Mouse (Mus musculus): ENCODE measurements around the gene Gm17334. TPM values are rescaled to one million over a fixed set of nuclear protein-coding genes. Genes with fewer than 3 reads are reported as not detected.
A peak's percentile ranks its signal among the peaks of the same experiment; 100 is the strongest.
"Not testable (repeated sequence)": the region's sequence is repeated elsewhere in the genome, so short reads cannot be mapped to it uniquely, and the experiment has no call there.

Gm17334 gene
- polyA plus RNA-seq, 1 experiment = 0.86 TPM

DNA sequence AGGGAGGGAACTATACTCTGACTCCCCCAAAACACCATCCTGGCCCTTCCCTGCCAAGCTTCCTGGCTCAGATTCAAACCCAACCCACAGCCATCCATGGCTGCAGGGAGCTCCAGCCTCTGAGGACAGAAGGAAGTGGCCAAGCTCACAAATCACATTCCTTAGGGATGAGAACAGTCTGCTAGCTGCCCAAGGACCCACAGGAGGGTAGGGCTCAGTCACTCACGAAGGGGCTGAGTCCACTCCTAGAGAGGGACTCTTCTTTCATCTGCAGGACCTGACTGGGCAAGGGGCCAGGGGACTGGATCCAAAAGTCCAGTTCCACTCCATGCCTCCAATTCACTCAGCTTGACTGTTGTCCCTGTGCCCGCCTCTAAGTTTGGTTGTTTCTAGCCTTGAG, 11.2 kb downstream of the Gm17334 start:
- TF ChIP-seq CTCF (IDR thresholded peaks at IDR 0.05; ENCODE audit: borderline replicate concordance, control insufficient read depth, extremely low read depth, insufficient read depth, low read length, poor library complexity) (no peak), POLR2A (IDR thresholded peaks at IDR 0.05; ENCODE audit: control insufficient read depth, extremely low read depth, insufficient read depth, low read length, poor library complexity) (no peak)
- 91% methylated on average over 2 of the region's 2 CpGs for WGBS
- Histone ChIP-seq H3K36me3 (ENCODE audit: control insufficient read depth, insufficient read depth, low read length) (no peaks in the 10 kb centered on the region), H3K4me3 (ENCODE audit: control insufficient read depth, insufficient read depth, low read length) (no peak overlapping the region), H3K27ac (ENCODE audit: control insufficient read depth, insufficient read depth, low read length) (no peak overlapping the region), H3K4me1 (replicated peaks; ENCODE audit: control insufficient read depth, insufficient read depth, low read length) (peaks cover 34% of the 10 kb centered on the region), H3K27me3 (ENCODE audit: control insufficient read depth, insufficient read depth, low read length) (no peaks in the 10 kb centered on the region)
- DNase-seq = no peak

GRCm38 (mm10) chr11:53761284-53761683, 11.7 kb downstream of the Gm17334 start:
- Histone ChIP-seq H3K27me3 (ENCODE audit: control insufficient read depth, insufficient read depth, low read length) (no peaks in the 10 kb centered on the region), H3K4me3 (ENCODE audit: control insufficient read depth, insufficient read depth, low read length) (no peak overlapping the region), H3K4me1 (replicated peaks; ENCODE audit: control insufficient read depth, insufficient read depth, low read length) (peaks cover 37% of the 10 kb centered on the region), H3K36me3 (ENCODE audit: control insufficient read depth, insufficient read depth, low read length) (no peaks in the 10 kb centered on the region), H3K27ac (ENCODE audit: control insufficient read depth, insufficient read depth, low read length) (no peak overlapping the region)
- DNase-seq = no peak
- no peak for TF ChIP-seq POLR2A (IDR thresholded peaks at IDR 0.05; ENCODE audit: control insufficient read depth, extremely low read depth, insufficient read depth, low read length, poor library complexity)
- TF ChIP-seq CTCF (IDR thresholded peaks at IDR 0.05; ENCODE audit: borderline replicate concordance, control insufficient read depth, extremely low read depth, insufficient read depth, low read length, poor library complexity) = no peak
- WGBS = 99% methylated on average over 5 of the region's 5 CpGs

DNA sequence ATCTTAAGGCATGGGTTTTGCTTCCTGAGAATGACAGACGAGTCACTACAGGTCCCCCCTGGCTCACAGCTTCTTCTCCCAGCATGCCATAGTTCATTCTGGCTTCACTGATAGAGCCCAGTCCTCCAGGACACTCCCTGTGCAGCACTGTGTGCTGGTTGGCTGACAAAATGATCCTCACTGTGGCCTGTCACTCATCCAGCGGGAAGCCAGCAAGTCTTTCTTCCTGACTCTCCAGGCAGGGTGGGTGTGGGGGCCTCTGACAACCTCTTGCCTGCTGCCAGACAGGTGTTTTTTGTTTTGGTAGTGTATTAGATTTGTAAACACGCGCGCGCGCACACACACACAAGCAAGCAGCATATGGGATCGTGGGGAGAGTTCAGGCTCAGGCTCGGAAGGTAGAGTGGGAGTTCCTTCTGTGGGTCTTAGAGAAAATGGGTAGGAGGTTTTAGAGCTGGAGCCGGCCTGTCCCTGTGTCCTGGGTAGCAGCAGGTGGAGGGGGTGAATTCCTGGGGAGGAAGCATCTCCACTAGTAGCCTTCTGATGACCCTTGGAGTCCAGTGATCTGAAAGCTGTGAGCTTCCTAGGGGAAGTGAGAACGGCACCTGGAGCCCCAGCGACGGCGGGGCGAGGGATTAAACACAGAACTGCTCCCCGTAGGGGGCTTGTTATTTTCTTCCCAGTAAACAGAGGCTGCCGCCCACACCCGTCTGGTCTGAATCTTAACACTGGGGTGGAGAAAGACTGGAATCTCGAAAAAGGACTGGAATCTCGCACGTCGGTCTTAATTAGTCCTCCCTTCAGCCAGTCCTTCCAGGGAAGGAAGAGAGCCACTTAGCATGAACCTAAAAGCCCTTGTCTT, 13.2 kb downstream of the Gm17334 start:
- H3K4me3 ChIP-seq (ENCODE audit: control insufficient read depth, insufficient read depth, low read length) = no peak overlapping the region
- no peak for DNase-seq
- 95% methylated on average over 22 of the region's 22 CpGs for WGBS

DNA sequence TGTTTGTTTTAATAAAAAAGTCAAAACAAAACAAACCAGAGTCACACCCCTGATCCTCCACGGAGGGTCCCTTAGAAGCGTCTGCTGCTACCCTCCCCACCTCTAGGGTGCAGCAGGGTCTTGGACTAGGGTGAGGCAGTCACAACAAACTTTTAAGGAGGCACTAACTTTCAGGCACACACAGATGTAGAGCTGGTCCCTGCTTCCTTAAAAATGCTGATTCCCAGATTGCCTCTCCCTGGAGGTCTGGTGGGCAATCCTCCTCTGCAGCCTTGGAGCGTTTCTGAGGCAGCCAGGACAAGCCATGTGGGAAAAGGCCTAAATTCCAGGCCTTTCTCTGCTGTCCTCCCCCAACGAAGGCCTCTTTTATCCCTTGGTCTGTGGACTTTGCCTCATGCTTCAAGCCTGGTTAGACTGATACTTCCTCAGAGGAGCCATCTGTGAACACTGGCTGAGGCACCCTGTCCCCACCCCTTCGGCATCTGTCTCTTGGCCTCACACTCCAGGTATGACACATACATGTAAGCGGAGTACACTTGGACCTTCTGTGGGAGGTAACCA, 14.1 kb downstream of the Gm17334 start:
- no peaks in the 10 kb centered on the region for H3K36me3 ChIP-seq (ENCODE audit: control insufficient read depth, insufficient read depth, low read length)
- H3K4me1 ChIP-seq (replicated peaks; ENCODE audit: control insufficient read depth, insufficient read depth, low read length) = peaks cover 36% of the 10 kb centered on the region
- no peak overlapping the region for H3K4me3 ChIP-seq (ENCODE audit: control insufficient read depth, insufficient read depth, low read length)
- peak overlapping the region; percentile 19; the same call in 1 of the 2 replicates for H3K27ac ChIP-seq (ENCODE audit: control insufficient read depth, insufficient read depth, low read length)
- 61% methylated on average over 6 of the region's 6 CpGs for WGBS
- TF ChIP-seq POLR2A (IDR thresholded peaks at IDR 0.05; ENCODE audit: control insufficient read depth, extremely low read depth, insufficient read depth, low read length, poor library complexity) (no peak), CTCF (IDR thresholded peaks at IDR 0.05; ENCODE audit: borderline replicate concordance, control insufficient read depth, extremely low read depth, insufficient read depth, low read length, poor library complexity) (no peak)
- no peaks in the 10 kb centered on the region for H3K27me3 ChIP-seq (ENCODE audit: control insufficient read depth, insufficient read depth, low read length)
- peak; percentile 68 for DNase-seq

More for the DNA sequence above, 13.2 kb downstream of the Gm17334 start:
- no peak for TF ChIP-seq CTCF (IDR thresholded peaks at IDR 0.05; ENCODE audit: borderline replicate concordance, control insufficient read depth, extremely low read depth, insufficient read depth, low read length, poor library complexity)
- TF ChIP-seq POLR2A (IDR thresholded peaks at IDR 0.05; ENCODE audit: control insufficient read depth, extremely low read depth, insufficient read depth, low read length, poor library complexity) = no peak
- no peaks in the 10 kb centered on the region for H3K36me3 ChIP-seq (ENCODE audit: control insufficient read depth, insufficient read depth, low read length)
- no peaks in the 10 kb centered on the region for H3K27me3 ChIP-seq (ENCODE audit: control insufficient read depth, insufficient read depth, low read length)
- peaks cover 43% of the 10 kb centered on the region for H3K4me1 ChIP-seq (replicated peaks; ENCODE audit: control insufficient read depth, insufficient read depth, low read length)
- H3K27ac ChIP-seq (ENCODE audit: control insufficient read depth, insufficient read depth, low read length) = no peak overlapping the region

DNA sequence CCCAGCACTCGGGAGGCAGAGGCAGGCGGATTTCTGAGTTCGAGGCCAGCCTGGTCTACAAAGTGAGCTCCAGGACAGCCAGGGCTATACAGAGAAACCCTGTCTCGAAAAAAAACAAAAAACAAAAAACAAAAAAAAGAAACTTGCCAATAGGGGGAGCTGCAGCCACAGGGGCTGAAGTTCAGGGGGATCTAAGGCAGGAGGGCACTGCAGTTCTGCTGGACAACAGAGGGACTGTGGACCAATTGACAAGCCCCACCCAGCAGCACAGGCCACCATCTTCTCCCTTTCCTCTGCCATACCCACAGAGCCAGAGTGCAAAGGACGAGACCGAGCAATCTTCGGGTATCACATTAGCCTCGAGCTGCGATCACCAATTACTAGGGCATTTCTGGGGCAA, 15.0 kb downstream of the Gm17334 start:
- not testable (repeated sequence) for H3K27ac ChIP-seq (ENCODE audit: control insufficient read depth, insufficient read depth, low read length)

GRCm38 (mm10) chr11:53757612-53758011, 15.4 kb downstream of the Gm17334 start:
- 96% methylated on average over 4 of the region's 4 CpGs for WGBS
- TF ChIP-seq POLR2A (IDR thresholded peaks at IDR 0.05; ENCODE audit: control insufficient read depth, extremely low read depth, insufficient read depth, low read length, poor library complexity) (no peak), CTCF (IDR thresholded peaks at IDR 0.05; ENCODE audit: borderline replicate concordance, control insufficient read depth, extremely low read depth, insufficient read depth, low read length, poor library complexity) (no peak)
- H3K4me1 ChIP-seq (replicated peaks; ENCODE audit: control insufficient read depth, insufficient read depth, low read length) = peaks cover 29% of the 10 kb centered on the region
- H3K4me3 ChIP-seq (ENCODE audit: control insufficient read depth, insufficient read depth, low read length) = no peak overlapping the region
- no peaks in the 10 kb centered on the region for H3K27me3 ChIP-seq (ENCODE audit: control insufficient read depth, insufficient read depth, low read length)
- DNase-seq = no peak
- H3K36me3 ChIP-seq (ENCODE audit: control insufficient read depth, insufficient read depth, low read length) = no peaks in the 10 kb centered on the region
- H3K27ac ChIP-seq (ENCODE audit: control insufficient read depth, insufficient read depth, low read length) = no peak overlapping the region

More for the DNA sequence above, 15.0 kb downstream of the Gm17334 start:
- not testable (repeated sequence) for H3K36me3 ChIP-seq (ENCODE audit: control insufficient read depth, insufficient read depth, low read length); H3K27me3 ChIP-seq (ENCODE audit: control insufficient read depth, insufficient read depth, low read length); DNase-seq; H3K4me3 ChIP-seq (ENCODE audit: control insufficient read depth, insufficient read depth, low read length)
- H3K4me1 ChIP-seq (replicated peaks; ENCODE audit: control insufficient read depth, insufficient read depth, low read length) = peaks cover 32% of the 10 kb centered on the region
- 83% methylated on average over 9 of the region's 9 CpGs for WGBS

Data from thymus, adult 2 months (tissue).